Mouse (Mus musculus) gastrocnemius, postnatal 4 days (tissue): ENCODE data around the gene Tbc1d10a. TPM values are rescaled to one million over a fixed set of nuclear protein-coding genes. Genes with fewer than 3 reads are reported as not detected.
A peak's percentile ranks its signal among the peaks of the same experiment; 100 is the strongest.

ENCODE experiments used
- DNase-seq, 2 experiments: peaks; one replicate each; pipeline ENCODE4 v3.0.0; 2021 to 2022; ENCODE audit warnings: low spot score in 2 of 2, mixed read lengths in 2 of 2
- microRNA-seq: library from miRNA; unstranded; fragments of <30 nt; microRNA quantifications from one replicate; pipeline ENCODE4 v1.2.0, GENCODE M21; 2021
- total RNA-seq, 2 experiments: library from RNA; stranded (reverse); gene quantifications; 2 replicates each; pipeline ENCODE4 v1.2.3; 2021

Gene Tbc1d10a
- total RNA-seq, 2 experiments from 2014 or later: 10.1 to 12.2 TPM

- no peak for DNase-seq
Measured at GRCm38 (mm10) chr11:4262847-4263246, 76.3 kb downstream of the Tbc1d10a start.

GRCm38 (mm10) chr11:4263296-4263695 is 76.7 kb downstream of the Tbc1d10a start:
- no peak for DNase-seq

- DNase-seq: peak in 1 of 2 experiments; percentile 70
Measured at GRCm38 (mm10) chr11:4264066-4264465, 77.5 kb downstream of the Tbc1d10a start.

Small RNA genes within 50 kb of the gene (microRNA-seq; reads per million reads assigned to microRNA genes)
- gene Mir3060: not detected

Other genes starting within 250 kb of the Tbc1d10a start
- gene Pes1, start 222.8 kb upstream of the Tbc1d10a start, total RNA-seq: 10 to 100 TPM; 47.7 to 53.1 TPM
- gene 4930556J24Rik, start 210.0 kb upstream of the Tbc1d10a start, total RNA-seq: not detected
- 1 to 10 TPM; 4.9 to 5.0 TPM for gene Gal3st1, start 203.2 kb upstream of the Tbc1d10a start, total RNA-seq
- under 1 TPM in 1 of 2 experiments, not detected in 1; 0.18 TPM for gene Sec14l4, start 155.3 kb upstream of the Tbc1d10a start, total RNA-seq
- gene Sec14l3, start 121.9 kb upstream of the Tbc1d10a start, total RNA-seq: not detected
- 10 to 100 TPM in 1 of 2 experiments, 1 to 10 TPM in 1; 10.0 to 12.5 TPM for gene Mtfp1, start 91.3 kb upstream of the Tbc1d10a start, total RNA-seq
- gene Sec14l2, start 63.4 kb upstream of the Tbc1d10a start, total RNA-seq: 1 to 10 TPM; 2.3 to 2.6 TPM
- 10 to 100 TPM; 12.8 to 18.1 TPM for gene Rnf215, start 51.6 kb upstream of the Tbc1d10a start, total RNA-seq
- gene Ccdc157, start 26.5 kb upstream of the Tbc1d10a start, total RNA-seq: 10 to 100 TPM in 1 of 2 experiments, 1 to 10 TPM in 1; 8.7 to 10.3 TPM
- 10 to 100 TPM; 41.2 to 50.6 TPM for gene Sf3a1, start 26.4 kb upstream of the Tbc1d10a start, total RNA-seq
- gene Castor1, start 31.4 kb downstream of the Tbc1d10a start, total RNA-seq: 1 to 10 TPM; 8.7 to 9.8 TPM
- under 1 TPM; 0.22 to 0.36 TPM for gene Osm, start 49.6 kb downstream of the Tbc1d10a start, total RNA-seq
- gene Lif, start 70.8 kb downstream of the Tbc1d10a start, total RNA-seq: 1 to 10 TPM; 1.3 to 2.1 TPM